Mouse (Mus musculus): Measurements from ENCODE around the gene Mlh1. TPM values are rescaled to one million over a fixed set of nuclear protein-coding genes. Genes with fewer than 3 reads are reported as not detected.
A peak's percentile ranks its signal among the peaks of the same experiment; 100 is the strongest.

Mlh1 gene
- total RNA-seq (2021), result 1 to 10 TPM; 5.1 to 6.4 TPM
- long read RNA-seq, experiment 1, transcript Mlh1-201 (19 exons, 2,754 nt), result major isoform, 9 of 10 reads
- long read RNA-seq, experiment 1, partial matches to known transcripts, result 0 of 10 reads
- long read RNA-seq, experiment 1, other reads (novel, unspliced or antisense), result 1 of 10 reads
- long read RNA-seq, experiment 2, partial matches to known transcripts, result 0 of 8 reads
- long read RNA-seq, experiment 2, other reads (novel, unspliced or antisense), result 3 of 8 reads

DNA sequence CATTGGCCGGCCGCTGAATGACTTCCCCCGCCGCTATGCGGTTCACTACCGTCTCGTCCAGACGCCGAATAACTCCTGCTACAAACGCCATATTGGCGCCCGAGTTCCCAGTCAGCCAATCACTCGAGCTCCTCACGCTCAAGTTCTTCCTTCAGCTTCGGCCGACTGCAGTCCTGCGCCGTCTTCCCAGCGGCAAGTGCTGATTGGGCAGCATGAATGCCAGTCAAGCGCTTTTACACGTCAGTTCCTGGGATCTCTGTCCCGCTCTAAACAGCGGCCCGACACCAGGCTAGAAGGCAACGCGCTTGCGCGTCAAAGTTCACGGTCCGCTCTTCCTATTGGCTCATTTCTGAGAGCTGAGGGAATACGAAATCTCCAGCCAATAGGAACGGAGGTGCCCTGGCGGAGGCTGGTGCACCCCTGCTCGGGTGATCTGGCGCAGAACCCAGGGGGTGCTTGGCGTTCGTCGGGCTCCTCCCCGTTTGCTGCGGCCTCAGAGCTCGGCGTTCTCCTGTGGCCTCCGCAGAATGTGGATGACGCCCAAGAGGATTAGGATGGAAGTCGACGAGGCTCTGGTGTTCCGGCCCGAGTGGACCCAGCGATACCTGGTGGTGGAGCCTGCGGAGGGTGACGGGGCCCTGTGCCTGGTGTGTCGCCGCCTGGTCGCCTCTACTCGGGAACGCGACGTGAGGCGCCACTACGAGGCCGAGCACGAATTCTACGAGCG lies at the start of gene Mlh1, which contains the start of gene Epm2aip1:
Gene Mlh1, minus strand, starts transcription at position 358 of the 727 bp plus-strand sequence.
Gene Epm2aip1, plus strand, starts transcription at position 496 of the 727 bp plus-strand sequence.
- no peak; the same call in 1 of the 2 replicates for TF ChIP-seq CTCF (IDR thresholded peaks at IDR 0.05)
- DNase-seq, result peak; percentile 99
- intact Hi-C loops (cut with DNase I), result loop anchor here (5.0 kb wide), 1 partner anchor 154 kb away; the partner anchor contains the start of gene Lrrfip2
- Histone ChIP-seq H3K27ac (peak within 1 kb of the TSS; percentile 99), H3K4me3 (peak within 1 kb of the TSS; percentile 88)

DNA sequence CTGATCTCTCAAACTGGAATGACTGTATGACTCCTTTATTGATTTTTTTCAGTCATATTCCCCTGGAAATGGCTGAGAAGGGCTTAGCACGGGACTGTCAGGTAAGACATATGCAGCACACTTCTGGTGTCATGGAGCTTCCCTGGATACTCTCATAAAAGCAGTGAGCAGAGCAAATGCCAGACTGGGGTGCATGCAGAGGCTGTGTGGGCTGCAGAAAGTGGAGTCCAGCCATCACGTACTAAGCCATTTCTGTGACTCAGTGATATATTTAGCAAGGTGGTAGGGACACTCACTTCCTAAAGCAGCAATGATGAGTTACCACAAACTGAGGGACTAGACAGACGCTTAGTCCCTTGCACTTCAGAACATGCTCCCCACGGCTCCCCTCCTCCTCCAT lies 49.3 kb upstream of the Mlh1 start:
- H3K27ac ChIP-seq, result no peak overlapping the region
- no peak overlapping the region for H3K4me3 ChIP-seq
- no peak for DNase-seq
- no peak for TF ChIP-seq CTCF (IDR thresholded peaks at IDR 0.05)
- intact Hi-C loops (cut with DNase I), result no loop called here

DNA sequence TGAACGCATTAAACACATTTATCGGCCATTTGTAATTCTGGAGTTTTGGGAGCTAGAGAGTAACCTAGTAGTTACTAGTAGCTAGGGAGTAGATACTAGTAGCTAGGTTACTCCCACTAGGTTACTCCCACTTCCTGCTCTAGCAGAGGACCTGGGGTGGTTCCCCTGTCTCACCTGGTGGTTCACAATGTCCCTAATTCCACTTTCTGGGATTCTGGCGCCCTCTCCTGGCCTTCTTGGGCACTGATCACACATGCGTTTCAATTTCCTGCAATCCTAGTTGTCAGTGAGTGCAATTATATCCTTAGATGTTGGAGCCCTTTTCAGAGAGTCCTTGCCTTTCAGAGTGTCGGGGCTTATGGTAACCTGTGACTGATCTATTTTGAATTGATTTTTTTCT lies 42.6 kb upstream of the Mlh1 start:
- H3K27ac ChIP-seq, result no peak overlapping the region
- intact Hi-C loops (cut with DNase I), result no loop called here
- peak; percentile 45 for DNase-seq
- H3K4me3 ChIP-seq, result no peak overlapping the region
- peak; percentile 70 for TF ChIP-seq CTCF (IDR thresholded peaks at IDR 0.05)

DNA sequence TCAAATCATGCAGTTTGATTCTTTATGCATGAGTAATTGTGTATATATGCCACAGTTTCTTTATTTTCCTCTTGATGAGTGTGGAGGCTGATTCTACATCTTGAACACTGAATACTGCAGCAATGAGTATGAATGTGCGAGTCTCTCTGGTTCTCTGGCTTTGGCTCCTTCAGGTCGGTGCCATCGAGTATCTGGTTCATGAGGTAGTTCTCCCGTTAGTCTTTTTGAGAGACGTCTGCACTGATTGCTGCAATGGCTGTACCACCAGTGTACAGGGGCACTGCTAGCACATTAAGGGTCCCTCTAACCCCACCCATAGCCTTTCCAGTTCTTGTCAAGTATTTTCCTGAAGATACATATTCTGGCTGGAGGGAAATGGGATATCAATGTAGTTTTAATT lies 42.2 kb upstream of the Mlh1 start:
- H3K4me3 ChIP-seq, result no peak overlapping the region
- H3K27ac ChIP-seq, result no peak overlapping the region
- intact Hi-C loops (cut with DNase I), result no loop called here
- no peak for TF ChIP-seq CTCF (IDR thresholded peaks at IDR 0.05)
- DNase-seq, result no peak

DNA sequence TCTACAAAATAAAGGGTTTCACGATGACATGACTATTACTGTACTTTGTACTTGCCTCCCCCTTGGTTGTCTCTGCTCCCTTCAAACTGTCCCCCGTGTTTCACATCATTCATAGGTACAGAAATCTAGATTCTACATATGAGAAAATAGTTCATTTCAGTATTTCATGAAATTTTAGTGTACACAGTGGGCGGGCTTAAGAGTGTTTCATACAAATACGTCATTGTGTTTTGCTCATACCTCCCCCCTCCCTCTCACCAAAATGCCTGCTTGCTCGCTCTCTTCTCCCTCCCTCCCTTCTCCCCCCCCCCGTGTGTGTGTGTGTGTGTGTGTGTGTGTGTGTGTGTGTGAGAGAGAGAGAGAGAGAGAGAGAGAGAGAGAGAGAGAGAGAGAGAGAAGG lies 41.7 kb upstream of the Mlh1 start:
- Histone ChIP-seq H3K27ac (no peak overlapping the region), H3K4me3 (no peak overlapping the region)
- intact Hi-C loops (cut with DNase I), result no loop called here
- TF ChIP-seq CTCF (IDR thresholded peaks at IDR 0.05), result no peak
- no peak for DNase-seq

DNA sequence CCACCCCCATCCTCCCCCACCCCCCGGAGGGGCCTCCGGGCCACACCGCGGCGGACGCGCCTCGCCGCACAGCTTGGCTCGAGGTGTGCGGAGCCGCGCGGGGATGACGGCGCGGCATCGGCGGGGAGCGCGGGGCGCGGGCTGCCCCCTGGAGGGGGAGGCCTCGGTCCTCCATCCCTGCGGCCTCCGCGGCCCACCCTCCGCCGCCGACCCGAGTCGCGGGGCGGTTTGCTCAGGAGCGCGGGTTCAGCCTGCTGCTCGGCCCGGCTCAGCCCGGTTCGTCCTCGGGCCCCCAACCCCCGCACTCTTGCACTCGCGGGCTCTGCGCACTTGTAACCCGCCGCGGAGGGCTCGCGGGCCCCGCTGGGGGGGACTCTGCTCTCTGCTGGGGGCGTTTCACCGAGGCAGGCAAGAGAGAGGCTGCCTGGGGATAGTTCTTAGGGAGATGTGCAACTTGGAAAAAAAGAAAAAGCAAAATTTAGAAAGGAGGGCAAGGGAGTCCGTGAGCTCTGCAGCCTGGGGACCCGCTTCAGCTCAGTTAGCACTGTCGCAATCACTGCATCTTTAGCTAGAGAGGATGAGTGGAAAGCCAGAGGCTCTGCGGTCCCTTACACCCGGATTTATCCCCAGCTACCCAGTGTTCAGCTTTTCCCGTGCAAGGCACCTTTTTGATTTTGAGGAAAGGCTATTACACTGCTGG lies 41.0 kb upstream of the Mlh1 start:
- Histone ChIP-seq H3K4me3 (peak overlapping the region; percentile 63), H3K27ac (no peak overlapping the region)
- intact Hi-C loops (cut with DNase I), result no loop called here
- no peak for TF ChIP-seq CTCF (IDR thresholded peaks at IDR 0.05)
- DNase-seq, result peak; percentile 20

DNA sequence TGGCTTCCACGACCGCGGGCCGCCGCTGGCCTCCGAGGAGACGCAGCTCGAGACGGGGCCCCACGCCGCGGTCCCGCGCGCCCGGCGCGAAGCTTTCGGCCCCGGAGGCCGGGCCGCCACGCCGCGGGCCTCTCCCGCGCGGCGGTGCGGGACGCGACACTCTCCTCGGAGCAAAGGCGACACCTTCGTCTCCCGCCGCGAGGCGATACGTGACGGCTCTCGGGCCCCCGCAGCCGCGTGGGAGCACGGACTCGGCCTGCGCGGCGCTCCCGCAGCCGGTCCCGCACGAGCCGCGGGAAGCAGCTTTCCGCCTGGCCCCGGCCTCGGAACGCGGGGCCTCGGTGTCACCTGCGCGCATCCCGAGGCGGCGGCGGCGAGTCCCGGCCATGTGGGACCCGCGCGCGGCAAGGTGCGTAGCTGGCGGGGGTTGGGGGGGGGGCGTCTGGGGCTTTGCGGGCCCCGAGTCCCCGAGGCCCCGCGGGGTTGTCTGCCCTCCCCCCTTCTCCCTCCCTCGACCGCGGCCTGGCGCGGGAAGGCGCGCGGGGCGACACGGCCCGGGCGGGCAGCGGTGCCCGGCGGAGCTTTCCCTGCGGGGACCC lies 40.4 kb upstream of the Mlh1 start:
- Histone ChIP-seq H3K4me3 (peak overlapping the region; percentile 63), H3K27ac (no peak overlapping the region)
- no peak for TF ChIP-seq CTCF (IDR thresholded peaks at IDR 0.05)
- intact Hi-C loops (cut with DNase I), result no loop called here
- DNase-seq, result no peak

DNA sequence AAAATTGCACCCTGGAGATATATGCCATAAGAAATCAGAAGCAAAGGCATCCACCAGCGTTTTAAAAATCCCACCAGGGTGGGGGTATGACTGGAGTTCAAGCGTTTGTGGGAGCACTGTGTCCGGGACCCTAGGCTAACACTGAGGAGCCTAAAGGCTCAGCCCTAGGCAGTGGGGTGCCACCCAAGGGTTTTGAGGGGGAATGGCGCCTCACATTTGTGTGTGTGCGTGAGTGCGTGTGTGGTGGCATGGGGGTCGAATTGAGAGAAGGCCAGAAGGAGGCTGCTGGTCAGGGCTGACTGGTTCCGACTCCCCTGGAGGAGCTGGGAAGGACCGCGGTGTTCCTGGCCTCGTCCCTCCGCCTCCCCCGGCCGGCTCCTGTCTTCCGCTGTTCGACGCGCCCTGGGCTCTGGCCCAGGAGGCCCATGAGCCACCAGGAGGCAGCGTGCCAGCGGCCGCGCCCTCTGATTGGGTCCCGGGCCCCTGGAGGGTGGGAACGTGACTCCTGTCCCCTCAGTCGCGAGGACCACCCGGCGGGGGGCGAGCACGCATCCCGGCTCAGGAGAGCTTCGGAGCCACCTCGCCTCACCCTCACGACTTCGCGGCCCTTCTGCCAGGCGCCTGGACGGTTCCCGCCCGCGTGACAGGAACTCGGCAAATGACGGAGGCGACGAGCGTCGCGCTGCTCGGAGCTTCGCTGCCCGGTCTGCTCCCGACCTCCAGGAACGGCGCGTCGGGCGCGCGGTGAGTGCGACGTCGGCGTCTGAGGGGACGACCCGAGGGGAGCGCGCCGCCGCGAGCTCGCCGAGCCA lies 39.6 kb upstream of the Mlh1 start, which contains the start of gene Trank1:
Gene Trank1, plus strand, starts transcription at position 709 of the 812 bp plus-strand sequence.
- H3K27ac ChIP-seq, result no peak within 1 kb of the TSS
- DNase-seq, result peak; percentile 21
- intact Hi-C loops (cut with DNase I), result no loop called here
- no peak for TF ChIP-seq CTCF (IDR thresholded peaks at IDR 0.05)
- H3K4me3 ChIP-seq, result peak within 1 kb of the TSS; percentile 63

DNA sequence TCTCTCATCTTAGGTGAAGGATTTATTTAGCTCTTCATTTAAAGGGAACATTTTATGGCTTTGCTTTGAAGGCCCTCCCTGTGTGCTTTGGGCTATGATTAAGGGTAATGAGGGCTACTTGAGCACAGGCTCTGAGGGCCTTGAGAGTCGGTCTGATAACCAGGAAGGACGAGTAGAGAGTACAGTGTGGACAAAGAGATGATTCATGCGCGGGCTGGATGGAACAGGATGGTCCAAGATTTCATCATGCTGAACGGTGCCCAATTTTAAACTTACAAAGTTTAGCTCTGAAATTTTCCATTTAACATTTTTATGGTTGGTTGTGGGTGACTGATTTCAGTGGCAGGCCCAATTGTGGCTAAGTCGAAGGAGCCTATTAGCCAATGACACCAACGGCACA lies 34.6 kb upstream of the Mlh1 start:
- intact Hi-C loops (cut with DNase I), result no loop called here
- TF ChIP-seq CTCF (IDR thresholded peaks at IDR 0.05), result no peak
- H3K27ac ChIP-seq, result no peak overlapping the region
- H3K4me3 ChIP-seq, result no peak overlapping the region
- DNase-seq, result no peak

DNA sequence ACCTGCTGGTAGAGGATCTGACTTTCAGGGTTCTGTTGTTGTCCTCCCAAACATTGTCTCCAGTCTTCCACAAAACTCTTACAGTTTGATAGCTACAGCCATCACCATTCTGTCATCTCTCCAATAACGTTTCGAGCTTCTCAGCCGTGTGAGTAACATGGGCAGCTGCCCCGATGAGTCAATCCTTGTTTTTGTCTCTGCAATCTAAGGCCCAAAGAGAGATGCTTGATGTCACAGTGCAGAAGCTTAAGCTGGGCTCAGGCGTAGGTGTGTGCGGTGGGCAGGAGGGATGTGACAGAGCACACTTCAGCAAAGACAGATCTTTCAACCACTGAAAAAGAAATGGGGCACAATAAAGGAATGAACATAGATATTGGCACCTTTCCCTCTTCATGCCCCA lies 32.4 kb upstream of the Mlh1 start:
- no peak for TF ChIP-seq CTCF (IDR thresholded peaks at IDR 0.05)
- intact Hi-C loops (cut with DNase I), result no loop called here
- Histone ChIP-seq H3K27ac (no peak overlapping the region), H3K4me3 (no peak overlapping the region)
- no peak for DNase-seq

DNA sequence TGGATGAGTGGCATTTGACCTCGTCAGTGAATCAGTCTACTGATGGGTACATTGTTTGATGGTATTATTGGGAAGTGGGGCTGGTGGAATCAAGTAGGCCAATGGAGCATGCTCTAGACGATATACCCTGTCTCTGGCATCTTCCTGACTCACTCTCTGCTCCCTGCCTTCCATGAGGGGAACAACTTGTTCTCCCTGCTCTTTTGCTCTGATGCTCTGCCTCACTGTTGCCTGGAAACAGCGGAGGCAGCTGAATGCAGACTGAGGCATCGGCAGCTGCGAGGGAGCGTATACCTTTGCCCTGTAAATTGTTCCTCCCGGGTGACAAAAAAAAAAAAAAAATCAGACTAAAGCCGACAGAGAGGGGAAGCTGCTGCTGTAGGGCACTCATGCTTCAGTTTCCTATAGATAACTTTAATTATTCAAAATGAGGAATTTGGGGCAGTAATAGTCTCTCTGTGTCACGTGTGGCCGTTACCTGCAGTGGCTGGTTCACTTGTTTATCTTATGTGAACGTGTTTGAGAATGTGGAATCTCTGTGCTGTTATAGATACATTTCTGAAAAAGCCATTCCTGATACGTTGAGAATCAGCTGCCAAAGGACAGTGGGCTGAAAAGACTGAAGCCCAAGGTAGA lies 30.7 kb upstream of the Mlh1 start:
- no peak overlapping the region for H3K27ac ChIP-seq
- DNase-seq, result no peak
- TF ChIP-seq CTCF (IDR thresholded peaks at IDR 0.05), result no peak
- intact Hi-C loops (cut with DNase I), result no loop called here
- H3K4me3 ChIP-seq, result no peak overlapping the region

Data from gastrocnemius, adult 2 months (tissue).